Mouse (Mus musculus): ENCODE results near the gene Hils1.

Hils1 gene

GRCm38 (mm10) chr11:94988780-94989561 lies 21.6 kb downstream of the Hils1 start:
- DNase-seq (ENCODE audit: low read depth, low spot score): no peak

GRCm38 (mm10) chr11:94989562-94990017 lies 22.2 kb downstream of the Hils1 start:
- peak; percentile 80 for DNase-seq (ENCODE audit: low read depth, low spot score)

- DNase-seq (ENCODE audit: low read depth, low spot score): no peak
These were observed 22.8 kb downstream of the Hils1 start for GRCm38 (mm10) chr11:94990102-94990748.

GRCm38 (mm10) chr11:94990749-94991577 lies 23.6 kb downstream of the Hils1 start, which contains the start of gene Ppp1r9b:
Gene Ppp1r9b (plus strand): TSS chr11:94991035.
- peak; percentile 81 for DNase-seq (ENCODE audit: low read depth, low spot score)

GRCm38 (mm10) chr11:94991641-94992479 lies 24.5 kb downstream of the Hils1 start:
- DNase-seq (ENCODE audit: low read depth, low spot score): no peak

- DNase-seq (ENCODE audit: low read depth, low spot score): no peak
These were observed 25.0 kb downstream of the Hils1 start for GRCm38 (mm10) chr11:94992480-94992753.

GRCm38 (mm10) chr11:94992754-94993606 lies 25.6 kb downstream of the Hils1 start:
- DNase-seq (ENCODE audit: low read depth, low spot score): no peak

- DNase-seq (ENCODE audit: low read depth, low spot score): no peak
These were observed 26.9 kb downstream of the Hils1 start for GRCm38 (mm10) chr11:94994208-94994814.

GRCm38 (mm10) chr11:94994947-94995772 lies 27.8 kb downstream of the Hils1 start:
- DNase-seq (ENCODE audit: low read depth, low spot score): no peak

- no peak for DNase-seq (ENCODE audit: low read depth, low spot score)
These were observed 28.7 kb downstream of the Hils1 start for GRCm38 (mm10) chr11:94996101-94996500.

- DNase-seq (ENCODE audit: low read depth, low spot score): no peak
These were observed 29.6 kb downstream of the Hils1 start for GRCm38 (mm10) chr11:94996984-94997383.

- DNase-seq (ENCODE audit: low read depth, low spot score): no peak
These were observed 30.2 kb downstream of the Hils1 start for GRCm38 (mm10) chr11:94997596-94997995.

GRCm38 (mm10) chr11:94998041-94998531 lies 30.7 kb downstream of the Hils1 start:
- no peak for DNase-seq (ENCODE audit: low read depth, low spot score)

GRCm38 (mm10) chr11:95000128-95000527 lies 32.7 kb downstream of the Hils1 start:
- no peak for DNase-seq (ENCODE audit: low read depth, low spot score)

GRCm38 (mm10) chr11:95000548-95000947 lies 33.2 kb downstream of the Hils1 start:
- DNase-seq (ENCODE audit: low read depth, low spot score): no peak

- DNase-seq (ENCODE audit: low read depth, low spot score): no peak
These were observed 33.7 kb downstream of the Hils1 start for GRCm38 (mm10) chr11:95001058-95001457.

GRCm38 (mm10) chr11:95001584-95002347 lies 34.4 kb downstream of the Hils1 start:
- DNase-seq (ENCODE audit: low read depth, low spot score): no peak

- no peak for DNase-seq (ENCODE audit: low read depth, low spot score)
These were observed 35.3 kb downstream of the Hils1 start for GRCm38 (mm10) chr11:95002705-95003104.
